Mouse (Mus musculus) forebrain, postnatal 0 days (tissue): ENCODE data around the gene Larp1. TPM values are rescaled to one million over a fixed set of nuclear protein-coding genes. Genes with fewer than 3 reads are reported as not detected.

ENCODE experiments used
- ATAC-seq: fragments of 200-750 bp; cut with Nextera tagmentation; 2 replicates; pipeline ENCODE4 v1.8.0; 2017; ENCODE audit warnings: mild to moderate bottlenecking, moderate library complexity
- DNase-seq: peaks from one replicate; pipeline ENCODE4 v3.0.0-alpha.2; 2015
- H3K27ac ChIP-seq: fragments of 300-500 bp; sonication (generic); 2 replicates; pipeline ENCODE4 v1.5.1; 2014; ENCODE audit warnings: low read depth, mild to moderate bottlenecking, antibody characterized with exemption, low read length, moderate library complexity, mixed read lengths
- H3K27me3 ChIP-seq: fragments of 300-500 bp; sonication (generic); 2 replicates; pipeline ENCODE4 v1.6.1; 2014; ENCODE audit warnings: mild to moderate bottlenecking, low read length, mixed read lengths; ENCODE audit not compliant: insufficient read depth
- H3K36me3 ChIP-seq: fragments of 300-500 bp; sonication (generic); 2 replicates; pipeline ENCODE4 v1.6.1; 2014; ENCODE audit warnings: mild to moderate bottlenecking, moderate library complexity; ENCODE audit not compliant: insufficient read depth
- H3K4me1 ChIP-seq: fragments of 300-500 bp; sonication (generic); 2 replicates; pipeline ENCODE4 v1.6.1; 2014; ENCODE audit warnings: antibody characterized with exemption; ENCODE audit not compliant: insufficient read depth
- H3K4me2 ChIP-seq: fragments of 300-500 bp; sonication (generic); 2 replicates; pipeline ENCODE4 v1.6.1; 2014; ENCODE audit warnings: low read depth, mild to moderate bottlenecking, moderate library complexity
- H3K4me3 ChIP-seq: fragments of 300-500 bp; sonication (generic); 2 replicates; pipeline ENCODE4 v1.5.1; 2014; ENCODE audit warnings: low read depth, low read length, mixed read lengths
- H3K9ac ChIP-seq: fragments of 300-500 bp; sonication (generic); 2 replicates; pipeline ENCODE4 v1.6.1; 2014; ENCODE audit warnings: mild to moderate bottlenecking
- H3K9me3 ChIP-seq: fragments of 300-500 bp; sonication (generic); 2 replicates; pipeline ENCODE4 v1.6.1; 2016; ENCODE audit warnings: low read length
- CTCF ChIP-seq: sonication (generic); IDR thresholded peaks from 2 replicates; pipeline ENCODE4 v1.5.1; 2016; ENCODE audit warnings: antibody characterized with exemption, control low read depth, low read depth
- WGBS: fragments of 180-500 bp; shearing (Covaris S2); extraction: QIAGEN DNeasy Blood & Tissue Kit; methylation state at CpG from one replicate; pipeline ENCODE4 v1.1.7; 2014; 5-methylcytosine and 5-hydroxymethylcytosine counted together
- polyA plus RNA-seq: library from polyadenylated mRNA; unstranded; fragments of >200 nt; fragmentation: Nextera tagmentation; extraction: Ambion mirVana; gene quantifications from 2 replicates; pipeline ENCODE4 v1.2.1, GENCODE M21; 2015
- total RNA-seq: library from RNA; depleted of rRNA; stranded (reverse); fragments of >200 nt; gene quantifications from 2 replicates; pipeline ENCODE4 v1.2.3, GENCODE M21; 2014

Gene Larp1
- total and polyA plus RNA-seq, 2 experiments from 2014 or later = 13.3 to 43.9 TPM

DNA sequence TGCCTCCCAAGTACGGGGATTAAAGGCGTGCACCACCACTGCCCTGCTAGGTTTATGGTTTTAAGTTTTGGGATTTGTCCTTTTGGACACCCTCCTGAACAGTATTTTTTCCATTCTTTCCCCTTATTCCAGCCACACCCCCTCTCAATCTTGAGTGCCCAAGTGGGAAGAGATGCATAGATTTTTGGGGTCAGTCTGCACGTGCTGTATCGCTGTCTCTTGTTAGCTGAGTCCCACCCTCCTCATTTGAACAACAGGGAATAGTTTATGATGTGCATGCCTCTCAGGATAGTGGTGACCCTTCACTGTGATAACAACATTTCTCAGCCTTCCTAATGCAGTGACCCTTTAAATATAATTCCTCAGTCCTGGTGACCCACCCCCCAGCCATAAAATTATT is 2.9 kb downstream of the Larp1 start:
- no peak overlapping the region for H3K4me2 ChIP-seq
- H3K27me3 ChIP-seq = no peaks in the 10 kb centered on the region
- peaks cover 14% of the 10 kb centered on the region for H3K4me1 ChIP-seq
- H3K36me3 ChIP-seq = no peaks in the 10 kb centered on the region
- no peak overlapping the region for H3K4me3 ChIP-seq
- ATAC-seq (no peak), DNase-seq (no peak)
- no peak overlapping the region for H3K27ac ChIP-seq
- WGBS = 80% methylated on average over 4 of the region's 4 CpGs
- no peaks in the 10 kb centered on the region for H3K9me3 ChIP-seq
- TF ChIP-seq CTCF = no peak
- no peak overlapping the region for H3K9ac ChIP-seq

DNA sequence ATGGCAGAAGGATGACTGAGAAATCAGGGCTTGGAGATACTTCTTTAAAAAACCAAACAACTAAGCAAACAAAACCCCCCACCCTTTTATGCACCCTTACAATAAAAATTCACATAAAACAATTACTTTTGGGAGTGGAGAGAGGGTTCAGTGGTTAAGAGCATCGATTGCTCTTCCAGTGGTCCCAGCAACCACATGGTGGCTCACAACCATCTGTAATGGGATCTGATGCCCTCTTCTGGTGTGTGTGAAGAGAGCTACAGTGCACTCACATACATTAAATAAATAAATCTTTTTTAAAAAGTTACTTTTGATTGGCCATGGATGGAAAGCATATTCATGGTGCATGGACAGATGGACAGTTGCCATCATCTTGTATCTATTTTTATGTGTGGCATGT is 3.8 kb downstream of the Larp1 start:
- Histone ChIP-seq H3K9ac (no peak overlapping the region), H3K4me2 (no peak overlapping the region), H3K36me3 (no peaks in the 10 kb centered on the region), H3K27ac (no peak overlapping the region), H3K27me3 (no peaks in the 10 kb centered on the region), H3K9me3 (no peaks in the 10 kb centered on the region), H3K4me3 (no peak overlapping the region), H3K4me1 (peaks cover 14% of the 10 kb centered on the region)
- no peak for DNase-seq
- ATAC-seq = no peak
- WGBS = 67% methylated on average over 1 of the region's 1 CpGs
- peak; percentile 29 for TF ChIP-seq CTCF

DNA sequence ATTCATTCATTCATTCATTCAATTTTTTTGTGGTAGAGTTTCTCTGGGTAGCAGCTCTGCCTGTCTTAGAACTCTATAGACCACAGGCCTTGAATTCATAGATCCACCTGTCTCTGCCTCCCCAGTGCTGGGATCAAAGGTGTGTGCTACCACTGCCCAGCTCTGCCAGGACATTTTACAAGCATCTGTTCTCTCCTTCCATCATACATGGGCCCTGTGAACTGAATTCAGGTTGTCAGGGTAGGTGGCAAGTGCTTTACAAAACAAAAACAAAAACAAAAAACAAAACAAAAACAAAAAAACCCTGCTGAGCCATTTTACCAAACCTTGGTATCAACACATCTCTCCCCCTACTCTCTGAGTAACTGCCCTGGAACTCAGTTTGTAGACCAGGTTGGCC is 4.2 kb downstream of the Larp1 start:
- no peak overlapping the region for H3K9ac ChIP-seq
- DNase-seq = no peak
- H3K4me1 ChIP-seq = peaks cover 10% of the 10 kb centered on the region
- no peak overlapping the region for H3K4me2 ChIP-seq
- no peak for TF ChIP-seq CTCF
- H3K36me3 ChIP-seq = no peaks in the 10 kb centered on the region
- no peaks in the 10 kb centered on the region for H3K9me3 ChIP-seq
- no peak overlapping the region for H3K27ac ChIP-seq
- H3K27me3 ChIP-seq = no peaks in the 10 kb centered on the region
- H3K4me3 ChIP-seq = no peak overlapping the region
- ATAC-seq = no peak

DNA sequence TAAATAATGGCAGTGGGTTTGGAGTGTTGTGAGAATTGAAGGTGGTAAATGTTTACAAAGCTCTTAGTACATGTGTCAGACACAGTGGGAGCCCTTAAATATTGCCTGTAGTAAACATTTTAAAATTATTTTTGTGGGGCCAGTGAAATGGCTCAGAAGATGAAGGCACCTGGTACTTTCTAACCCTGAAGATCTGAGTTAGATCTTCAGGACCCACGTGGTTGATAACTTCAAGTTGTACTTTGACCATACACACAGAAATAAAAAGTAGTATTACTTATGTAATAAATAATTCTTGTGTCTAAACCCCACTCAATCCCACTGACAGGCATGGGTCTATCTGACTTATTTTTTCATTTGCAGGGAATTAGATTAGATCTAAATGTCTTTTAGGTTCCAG is 5.7 kb downstream of the Larp1 start:
- H3K36me3 ChIP-seq = no peaks in the 10 kb centered on the region
- no peak overlapping the region for H3K27ac ChIP-seq
- H3K4me1 ChIP-seq = peaks cover 9% of the 10 kb centered on the region
- no peak for TF ChIP-seq CTCF
- 88% methylated on average over 1 of the region's 1 CpGs for WGBS
- DNase-seq = no peak
- H3K9me3 ChIP-seq = no peaks in the 10 kb centered on the region
- H3K9ac ChIP-seq = no peak overlapping the region
- ATAC-seq = no peak
- no peaks in the 10 kb centered on the region for H3K27me3 ChIP-seq
- no peak overlapping the region for H3K4me3 ChIP-seq
- H3K4me2 ChIP-seq = no peak overlapping the region

DNA sequence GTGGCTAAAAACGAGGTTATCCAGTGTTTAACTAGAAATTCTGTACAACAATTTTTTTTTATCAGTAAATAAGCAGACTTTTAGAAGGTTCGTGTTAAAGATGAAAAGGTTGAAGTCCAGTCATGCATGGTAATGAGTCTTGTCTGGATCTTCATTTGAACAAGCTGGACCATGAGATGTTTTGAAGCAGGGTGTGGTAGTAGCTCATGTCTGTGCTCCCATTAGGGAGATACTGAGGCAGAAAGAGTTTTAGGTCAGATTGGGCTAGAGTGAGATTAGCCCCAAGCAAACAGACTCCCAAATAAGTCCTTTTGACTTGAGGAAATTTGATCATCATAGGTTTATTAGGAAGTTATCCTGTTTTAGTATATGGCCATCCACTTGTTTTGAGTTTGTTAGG is 6.5 kb downstream of the Larp1 start:
- peaks cover 9% of the 10 kb centered on the region for H3K4me1 ChIP-seq
- WGBS = 69% methylated on average over 2 of the region's 2 CpGs
- H3K27me3 ChIP-seq = no peaks in the 10 kb centered on the region
- H3K9ac ChIP-seq = no peak overlapping the region
- DNase-seq (no peak), ATAC-seq (no peak)
- no peak for TF ChIP-seq CTCF
- no peak overlapping the region for H3K4me2 ChIP-seq
- no peaks in the 10 kb centered on the region for H3K36me3 ChIP-seq
- no peaks in the 10 kb centered on the region for H3K9me3 ChIP-seq
- no peak overlapping the region for H3K4me3 ChIP-seq
- no peak overlapping the region for H3K27ac ChIP-seq

DNA sequence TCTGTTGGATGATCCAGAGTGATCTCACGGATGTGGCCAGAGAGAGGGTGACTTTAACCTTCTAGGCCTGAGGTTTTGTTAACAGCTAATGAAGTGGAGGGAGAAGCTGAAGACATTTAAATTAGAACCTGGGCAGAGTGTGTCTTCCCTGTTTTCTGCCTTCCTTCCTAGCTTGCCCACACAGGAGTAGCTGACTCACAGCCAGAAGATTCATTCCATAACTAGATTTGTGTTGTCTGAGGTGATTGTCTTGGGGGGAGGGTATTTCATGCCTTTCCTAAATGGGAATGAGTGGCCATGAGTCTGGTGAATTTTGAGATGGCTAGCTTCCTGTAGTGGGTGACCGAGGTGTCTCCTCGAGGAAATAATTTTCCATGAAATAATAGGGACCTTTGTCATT is 7.5 kb downstream of the Larp1 start:
- H3K4me1 ChIP-seq = peaks cover 3% of the 10 kb centered on the region
- no peak overlapping the region for H3K4me2 ChIP-seq
- no peak for TF ChIP-seq CTCF
- H3K9me3 ChIP-seq = no peaks in the 10 kb centered on the region
- no peak overlapping the region for H3K4me3 ChIP-seq
- H3K9ac ChIP-seq = no peak overlapping the region
- DNase-seq = no peak
- H3K27me3 ChIP-seq = no peaks in the 10 kb centered on the region
- H3K27ac ChIP-seq = no peak overlapping the region
- WGBS = 68% methylated on average over 3 of the region's 3 CpGs
- no peak for ATAC-seq
- no peaks in the 10 kb centered on the region for H3K36me3 ChIP-seq

DNA sequence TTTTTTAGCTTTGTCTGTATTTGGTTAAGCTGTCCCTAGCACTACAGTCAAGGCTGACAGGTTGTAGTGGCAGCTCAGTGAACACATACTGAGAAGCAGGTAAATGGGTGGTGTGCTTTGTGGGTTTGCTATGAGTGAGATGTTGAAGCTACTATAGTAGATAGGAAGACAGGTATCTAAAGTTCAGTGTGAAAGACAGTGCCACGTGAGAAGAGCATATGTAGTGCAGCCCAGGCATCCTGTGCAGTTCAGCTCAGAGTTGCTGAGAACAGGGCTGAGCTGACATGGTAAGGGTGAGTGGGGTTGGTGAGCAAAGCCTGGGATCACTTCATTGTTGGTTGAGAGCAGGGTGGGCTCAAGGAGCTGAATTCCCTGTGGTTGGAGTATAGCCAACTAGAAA is 8.6 kb downstream of the Larp1 start:
- ATAC-seq = no peak
- Histone ChIP-seq H3K9ac (no peak overlapping the region), H3K27ac (no peak overlapping the region), H3K4me1 (no peaks in the 10 kb centered on the region; the same call in 1 of the 2 replicates), H3K4me3 (no peak overlapping the region), H3K36me3 (no peaks in the 10 kb centered on the region), H3K27me3 (no peaks in the 10 kb centered on the region), H3K4me2 (no peak overlapping the region), H3K9me3 (no peaks in the 10 kb centered on the region)
- no peak for TF ChIP-seq CTCF
- DNase-seq = no peak
- WGBS = 71% methylated on average over 1 of the region's 1 CpGs

DNA sequence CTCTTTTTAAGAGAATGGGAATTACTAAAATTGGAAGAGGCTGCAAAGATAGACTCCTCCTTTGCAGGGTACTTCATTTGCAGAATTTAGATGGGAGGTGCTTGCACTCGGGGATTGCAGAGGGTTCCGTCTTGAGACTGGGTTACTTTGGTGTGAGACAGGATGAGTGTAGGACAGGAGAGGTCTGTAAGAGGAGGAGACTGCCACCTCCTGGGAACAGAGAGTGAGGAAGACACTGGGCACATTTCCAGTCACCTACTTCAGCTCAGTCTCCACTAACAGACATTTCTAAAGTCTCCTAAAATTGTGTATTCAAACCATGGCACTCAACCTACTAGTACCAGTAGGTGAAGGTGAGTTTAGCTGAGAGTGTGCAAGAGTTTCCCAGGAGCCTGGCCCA is 9.4 kb downstream of the Larp1 start:
- Histone ChIP-seq H3K4me3 (no peak overlapping the region), H3K4me1 (no peaks in the 10 kb centered on the region; the same call in 1 of the 2 replicates), H3K9ac (no peak overlapping the region), H3K9me3 (no peaks in the 10 kb centered on the region), H3K27ac (no peak overlapping the region), H3K36me3 (no peaks in the 10 kb centered on the region), H3K4me2 (no peak overlapping the region), H3K27me3 (no peaks in the 10 kb centered on the region)
- WGBS = 87% methylated on average over 2 of the region's 2 CpGs
- peak; percentile 18; the same call in 1 of the 2 replicates for TF ChIP-seq CTCF
- no peak for DNase-seq
- ATAC-seq = no peak
